15 mouse cellular contexts compared by ENCODE assay signal in the genomic region with DNA sequence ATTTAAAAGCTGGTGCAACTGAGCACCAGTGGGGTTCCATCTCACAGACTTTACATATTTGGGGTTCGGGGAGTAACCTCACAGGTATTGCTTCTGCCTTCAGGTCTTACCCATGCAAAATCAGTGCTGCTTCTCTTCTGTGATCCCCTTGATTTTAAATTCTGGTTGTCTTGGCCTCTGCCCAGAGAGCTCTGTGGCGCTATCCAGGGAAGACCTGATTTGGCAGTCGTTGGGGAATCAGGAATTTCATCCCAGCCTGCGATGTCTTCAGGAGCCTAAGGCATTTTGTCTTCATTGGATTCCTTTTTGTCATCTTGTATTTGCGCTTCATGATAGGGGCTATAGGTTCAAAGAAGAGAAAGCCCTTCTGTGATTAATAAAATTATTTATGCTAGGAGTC.
DNase-seq lines count a peak whose midpoint lies in the region; ATAC-seq and TF ChIP-seq lines count a peak whose summit lies in the region.
"Had no signal": no experiment of that assay in that cellular context is flagged by ENCODE, and none has a peak within 500 bp of the region (broad histone marks: within the 10 kb centered on the region; RNA-seq: fewer than 3 reads in every experiment).

No protein-coding gene starts in this region.

- no peaks in the 10 kb centered on the region for H3K27me3 ChIP-seq in cerebellum, adult 2 months (ENCODE audit: control insufficient read depth, insufficient read depth, low read length)
- H3K27me3 ChIP-seq in forebrain, postnatal 0 days (ENCODE audit: insufficient read depth, low read length), result no peaks in the 10 kb centered on the region
- no peaks in the 10 kb centered on the region for H3K27me3 ChIP-seq in forebrain, embryonic 12.5 days
- no peaks in the 10 kb centered on the region for H3K27me3 ChIP-seq in midbrain, embryonic 15.5 days (replicated peaks)
- no peaks in the 10 kb centered on the region for H3K27me3 ChIP-seq in midbrain, embryonic 11.5 days (ENCODE audit: control insufficient read depth, insufficient read depth, low read length)
- H3K27me3 ChIP-seq: heart, embryonic 13.5 days; hindbrain, embryonic 15.5 days had no signal

- no peaks in the 10 kb centered on the region for H3K9me3 ChIP-seq in forebrain, postnatal 0 days (ENCODE audit: low read length)
- no peaks in the 10 kb centered on the region for H3K9me3 ChIP-seq in forebrain, embryonic 12.5 days
- H3K9me3 ChIP-seq in midbrain, embryonic 15.5 days, result no peaks in the 10 kb centered on the region
- H3K9me3 ChIP-seq in midbrain, embryonic 11.5 days (ENCODE audit: control insufficient read depth, low read length), result no peaks in the 10 kb centered on the region
- H3K9me3 ChIP-seq: embryonic facial prominence, embryonic 10.5 days; heart, embryonic 13.5 days; hindbrain, embryonic 15.5 days had no signal

- H3K27ac ChIP-seq in cerebellum, adult 2 months (ENCODE audit: insufficient read depth, low read length), result no peak overlapping the region
- H3K27ac ChIP-seq in forebrain, postnatal 0 days (ENCODE audit: low read depth, low read length), result no peak overlapping the region
- H3K27ac ChIP-seq in forebrain, embryonic 12.5 days, result no peak overlapping the region
- H3K27ac ChIP-seq in midbrain, embryonic 15.5 days, result peak overlapping the region; percentile 63
- no peak overlapping the region for H3K27ac ChIP-seq in midbrain, embryonic 11.5 days (ENCODE audit: low read depth, low read length)
- H3K27ac ChIP-seq: embryonic facial prominence, embryonic 10.5 days; heart, embryonic 13.5 days; hindbrain, embryonic 15.5 days had no signal

- no peak overlapping the region for H3K4me3 ChIP-seq in cerebellum, adult 2 months (replicated peaks; ENCODE audit: insufficient read depth, low read depth, low read length)
- H3K4me3 ChIP-seq in forebrain, postnatal 0 days (ENCODE audit: low read depth, low read length), result no peak overlapping the region
- no peak overlapping the region for H3K4me3 ChIP-seq in forebrain, embryonic 12.5 days (replicated peaks)
- H3K4me3 ChIP-seq in midbrain, embryonic 15.5 days, result no peak overlapping the region
- H3K4me3 ChIP-seq in midbrain, embryonic 11.5 days (ENCODE audit: low read depth, low read length), result no peak overlapping the region
- H3K4me3 ChIP-seq: embryonic facial prominence, embryonic 10.5 days; heart, embryonic 13.5 days; hindbrain, embryonic 15.5 days had no signal

- no peaks in the 10 kb centered on the region for H3K36me3 ChIP-seq in forebrain, postnatal 0 days (ENCODE audit: insufficient read depth)
- no peaks in the 10 kb centered on the region for H3K36me3 ChIP-seq in forebrain, embryonic 12.5 days (replicated peaks)
- no peaks in the 10 kb centered on the region for H3K36me3 ChIP-seq in midbrain, embryonic 15.5 days (replicated peaks)
- no peaks in the 10 kb centered on the region for H3K36me3 ChIP-seq in midbrain, embryonic 11.5 days (ENCODE audit: control insufficient read depth, insufficient read depth, low read length)
- H3K36me3 ChIP-seq: embryonic facial prominence, embryonic 10.5 days; heart, embryonic 13.5 days; hindbrain, embryonic 15.5 days had no signal

- no peak overlapping the region for H3K9ac ChIP-seq in forebrain, postnatal 0 days
- H3K9ac ChIP-seq in forebrain, embryonic 12.5 days, result no peak overlapping the region
- H3K9ac ChIP-seq in midbrain, embryonic 15.5 days, result no peak overlapping the region
- H3K9ac ChIP-seq in midbrain, embryonic 11.5 days (ENCODE audit: low read length), result no peak overlapping the region
- H3K9ac ChIP-seq: heart, embryonic 13.5 days; hindbrain, embryonic 15.5 days had no signal

- no peak for TF ChIP-seq POLR2A in cerebellum, adult 2 months (IDR thresholded peaks at IDR 0.05; ENCODE audit: borderline replicate concordance, insufficient read depth, low read length)
- no peak for TF ChIP-seq POLR2A in brain, embryonic 14.5 days (IDR thresholded peaks at IDR 0.05; ENCODE audit: borderline replicate concordance, extremely low read depth, insufficient read depth, insufficient read length, poor library complexity, severe bottlenecking)

- H3K4me2 ChIP-seq in forebrain, postnatal 0 days (ENCODE audit: low read depth), result no peak overlapping the region
- no peak overlapping the region for H3K4me2 ChIP-seq in forebrain, embryonic 12.5 days
- no peak overlapping the region for H3K4me2 ChIP-seq in midbrain, embryonic 15.5 days
- H3K4me2 ChIP-seq in midbrain, embryonic 11.5 days, result no peak overlapping the region
- H3K4me2 ChIP-seq: heart, embryonic 13.5 days; hindbrain, embryonic 15.5 days had no signal

- TF ChIP-seq CTCF in cerebellum, adult 2 months (IDR thresholded peaks at IDR 0.05; ENCODE audit: borderline replicate concordance, insufficient read depth, low read depth, low read length), result no peak
- TF ChIP-seq CTCF in forebrain, postnatal 0 days (IDR thresholded peaks at IDR 0.05; ENCODE audit: low read depth), result no peak
- no peak for TF ChIP-seq CTCF in brain, embryonic 14.5 days (IDR thresholded peaks at IDR 0.05; ENCODE audit: borderline replicate concordance, extremely low read depth, insufficient read depth, insufficient read length)

- ATAC-seq in forebrain, postnatal 0 days, result peak; percentile 10; the same call in 1 of the 2 replicates
- no peak for ATAC-seq in forebrain, embryonic 12.5 days (ENCODE audit: low FRiP score)
- no peak for ATAC-seq in midbrain, embryonic 15.5 days (replicated peaks)
- no peak for ATAC-seq in midbrain, embryonic 11.5 days (ENCODE audit: low FRiP score)
- ATAC-seq: intestine, embryonic 16.5 days had no signal

- DNase-seq in cerebellum, postnatal 14 days, result peak; percentile 19 to 30
- DNase-seq in cerebellum, adult 2 months, result no peak
- DNase-seq in forebrain, postnatal 0 days, result peak; percentile 26
- DNase-seq in midbrain, embryonic 11.5 days (ENCODE audit: low spot score, missing footprints), result no peak
- DNase-seq in brain, embryonic 14.5 days (ENCODE audit: low read depth), result peak; percentile 58
- DNase-seq: adrenal gland, postnatal 14 days; cerebellum, adult 9-10 months; gastrocnemius, postnatal 14 days; heart, postnatal 36 days had no signal

- 24% methylated on average over 5 of the region's 5 CpGs for WGBS in cerebellum, adult 2 months
- 36% methylated on average over 5 of the region's 5 CpGs for WGBS in forebrain, postnatal 0 days
- WGBS in forebrain, embryonic 12.5 days, result 79% methylated on average over 5 of the region's 5 CpGs
- 52% methylated on average over 5 of the region's 5 CpGs for WGBS in midbrain, embryonic 15.5 days
- 81% methylated on average over 5 of the region's 5 CpGs for WGBS in midbrain, embryonic 11.5 days

- H3K4me1 ChIP-seq in cerebellum, adult 2 months (ENCODE audit: control insufficient read depth, insufficient read depth, low read length), result no peaks in the 10 kb centered on the region
- H3K4me1 ChIP-seq in forebrain, postnatal 0 days (ENCODE audit: insufficient read depth), result peaks cover 11% of the 10 kb centered on the region; the same call in 1 of the 2 replicates
- 0 out of 2 replicates have a peak, but pooled peaks cover 2% of the 10 kb centered on the region for H3K4me1 ChIP-seq in forebrain, embryonic 12.5 days
- H3K4me1 ChIP-seq in midbrain, embryonic 15.5 days, result peaks cover 8% of the 10 kb centered on the region; the same call in 1 of the 2 replicates
- H3K4me1 ChIP-seq in midbrain, embryonic 11.5 days (ENCODE audit: control insufficient read depth, insufficient read depth, low read length), result no peaks in the 10 kb centered on the region
- H3K4me1 ChIP-seq: embryonic facial prominence, embryonic 10.5 days; heart, embryonic 13.5 days had no signal

Comparison
In these comparisons a context has a peak if more than half of its experiments do, and no peak if none do; other contexts are left out.
1. DNase-seq: peak in cerebellum, postnatal 14 days (2 of 2), forebrain, postnatal 0 days (single experiment) and brain, embryonic 14.5 days (single experiment); none in cerebellum, adult 2 months (0 of 2) and midbrain, embryonic 11.5 days (single experiment).